Mouse (Mus musculus): ENCODE results near the gene Rtl6. TPM values are rescaled to one million over a fixed set of nuclear protein-coding genes. Genes with fewer than 3 reads are reported as not detected.

Gene Rtl6
- polyA plus RNA-seq, 1 experiment from 2014 or later = 55.0 TPM

- no peaks in the 10 kb centered on the region for H3K27me3 ChIP-seq (replicated peaks)
- H3K36me3 ChIP-seq = no peaks in the 10 kb centered on the region
- H3K4me3 ChIP-seq (replicated peaks) = no peak overlapping the region
- peaks cover 30% of the 10 kb centered on the region for H3K4me1 ChIP-seq
- H3K4me2 ChIP-seq = no peak overlapping the region
- H3K9me3 ChIP-seq (replicated peaks) = no peaks in the 10 kb centered on the region
- 7% methylated on average over 7 of the region's 7 CpGs for WGBS
- H3K9ac ChIP-seq (replicated peaks) = no peak overlapping the region
- 0 out of 2 replicates have a peak overlapping the region, but pooled peaks have one; percentile 13 for H3K27ac ChIP-seq (replicated peaks)
- ATAC-seq (ENCODE audit: low FRiP score) = no peak
These were observed 52.7 kb downstream of the Rtl6 start for GRCm38 (mm10) chr15:84504895-84505294.

Other genes with a start within 250 kb of the Rtl6 start
- 1.1 and 17.3 TPM in 2 replicates for gene Parvg, start 233.8 kb downstream of the Rtl6 start, polyA plus RNA-seq (2015; fragmentation: Nextera tagmentation; extraction: Ambion mirVana)
- 8.0 and 8.4 TPM in 2 replicates for gene Shisal1, start 110.7 kb downstream of the Rtl6 start, polyA plus RNA-seq (2015; fragmentation: Nextera tagmentation; extraction: Ambion mirVana)
- 29.3 and 33.6 TPM in 2 replicates for gene Prr5, start 111.8 kb upstream of the Rtl6 start, polyA plus RNA-seq (2015; fragmentation: Nextera tagmentation; extraction: Ambion mirVana)
- gene Arhgap8, start 162.2 kb upstream of the Rtl6 start, polyA plus RNA-seq (2015; fragmentation: Nextera tagmentation; extraction: Ambion mirVana) = 2.0 and 10.0 TPM in 2 replicates